Comparison of ENCODE assay signal across 20 mouse cellular contexts in the genomic region with DNA sequence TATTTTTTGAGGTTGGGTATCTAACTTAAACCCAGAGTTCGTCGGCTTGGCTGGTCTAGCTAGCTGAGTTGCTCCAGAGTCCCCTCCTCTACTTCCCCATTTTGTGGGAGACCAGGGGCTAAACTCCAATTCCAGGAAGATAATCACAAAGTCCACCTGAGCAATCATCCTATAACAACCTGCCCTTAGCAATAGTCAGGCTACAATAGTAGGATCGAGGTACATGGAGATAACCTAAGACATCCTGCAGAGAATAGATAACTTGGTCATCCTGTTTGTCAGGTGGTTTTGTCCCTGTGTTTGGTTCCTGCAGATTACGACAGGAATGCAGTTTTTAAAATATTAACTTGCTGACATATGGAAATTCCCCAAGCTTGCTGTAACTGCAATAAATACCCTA.
"Had no signal": no experiment of that assay in that cellular context is flagged by ENCODE, and none has a peak within 500 bp of the region (broad histone marks: within the 10 kb centered on the region; RNA-seq: fewer than 3 reads in every experiment).

No protein-coding gene starts in this region.

- H3K4me2 ChIP-seq: limb, embryonic 12.5 days; limb, embryonic 15.5 days; lung, embryonic 14.5 days; midbrain, embryonic 12.5 days; midbrain, embryonic 15.5 days; neural tube, embryonic 12.5 days; neural tube, embryonic 15.5 days; stomach, embryonic 15.5 days had no signal

- H3K27ac ChIP-seq: limb, embryonic 12.5 days; limb, embryonic 15.5 days; midbrain, embryonic 12.5 days; midbrain, embryonic 15.5 days; neural tube, embryonic 12.5 days; neural tube, embryonic 15.5 days; stomach, embryonic 15.5 days had no signal

- H3K4me3 ChIP-seq: limb, embryonic 12.5 days; limb, embryonic 15.5 days; midbrain, embryonic 12.5 days; midbrain, embryonic 15.5 days; neural tube, embryonic 12.5 days; neural tube, embryonic 15.5 days; stomach, embryonic 15.5 days had no signal

- H3K9me3 ChIP-seq: limb, embryonic 12.5 days; limb, embryonic 15.5 days; midbrain, embryonic 12.5 days; midbrain, embryonic 15.5 days; neural tube, embryonic 12.5 days; neural tube, embryonic 15.5 days; stomach, embryonic 15.5 days had no signal

- H3K4me1 ChIP-seq: limb, embryonic 15.5 days; midbrain, embryonic 15.5 days; stomach, embryonic 15.5 days had no signal

- H3K27me3 ChIP-seq: limb, embryonic 12.5 days; limb, embryonic 15.5 days; midbrain, embryonic 15.5 days; neural tube, embryonic 12.5 days; stomach, embryonic 15.5 days had no signal

- DNase-seq: kidney, adult 18-20 months; kidney, adult 9 months; kidney, postnatal 14 days; left cerebral cortex, postnatal 4 days; lung, embryonic 14.5 days; lung, postnatal 36 days; right cerebral cortex, adult 18-20 months; right cerebral cortex, postnatal 14 days; right cerebral cortex, postnatal 4 days; thymus, postnatal 25 days had no signal

- H3K9ac ChIP-seq: limb, embryonic 12.5 days; limb, embryonic 15.5 days; lung, embryonic 14.5 days; midbrain, embryonic 12.5 days; midbrain, embryonic 15.5 days; neural tube, embryonic 12.5 days; neural tube, embryonic 15.5 days; stomach, embryonic 15.5 days had no signal

- ATAC-seq: inflammation-experienced regulatory T-cells, adult 6 months; intestine, embryonic 16.5 days; lung, postnatal 0 days; midbrain, embryonic 15.5 days had no signal

- H3K36me3 ChIP-seq: limb, embryonic 12.5 days; limb, embryonic 15.5 days; midbrain, embryonic 12.5 days; midbrain, embryonic 15.5 days; neural tube, embryonic 12.5 days; neural tube, embryonic 15.5 days; stomach, embryonic 15.5 days had no signal
